Mouse (Mus musculus) intestine, embryonic 16.5 days (tissue): ENCODE results near the gene Nhlh1. TPM values are rescaled to one million over a fixed set of nuclear protein-coding genes. Genes with fewer than 3 reads are reported as not detected.
A peak's percentile ranks its signal among the peaks of the same experiment; 100 is the strongest.

Source experiments
- ATAC-seq: fragments of 200-750 bp; cut with Nextera tagmentation; 2 replicates; pipeline ENCODE4 v1.8.0; 2017; ENCODE audit warnings: moderate TSS enrichment, moderate library complexity
- H3K27ac ChIP-seq: fragments of 300-500 bp; sonication (generic); 2 replicates; pipeline ENCODE4 v1.5.1; 2014; ENCODE audit warnings: mild to moderate bottlenecking, low read length
- H3K27me3 ChIP-seq: fragments of 300-500 bp; sonication (generic); replicated peaks from 2 replicates; pipeline ENCODE4 v1.6.1; 2014; ENCODE audit warnings: low read length, control low read depth, mixed read lengths; ENCODE audit not compliant: control insufficient read depth, insufficient read depth
- H3K36me3 ChIP-seq: fragments of 300-500 bp; sonication (generic); 2 replicates; pipeline ENCODE4 v1.6.1; 2014; ENCODE audit warnings: low read length, control low read depth; ENCODE audit not compliant: control insufficient read depth, insufficient read depth
- H3K4me1 ChIP-seq: fragments of 300-500 bp; sonication (generic); 2 replicates; pipeline ENCODE4 v1.6.1; 2014; ENCODE audit warnings: low read length, control low read depth, mixed read lengths; ENCODE audit not compliant: control insufficient read depth, insufficient read depth
- H3K4me2 ChIP-seq: fragments of 300-500 bp; sonication (generic); 2 replicates; pipeline ENCODE4 v1.6.1; 2014; ENCODE audit warnings: low read depth, low read length, control low read depth
- H3K4me3 ChIP-seq: fragments of 300-500 bp; sonication (generic); 2 replicates; pipeline ENCODE4 v1.5.1; 2014; ENCODE audit warnings: mild to moderate bottlenecking, low read length
- H3K9ac ChIP-seq: fragments of 300-500 bp; sonication (generic); 2 replicates; pipeline ENCODE4 v1.6.1; 2014; ENCODE audit warnings: low read depth, low read length
- H3K9me3 ChIP-seq: fragments of 300-500 bp; sonication (generic); 2 replicates; pipeline ENCODE4 v1.6.1; 2016; ENCODE audit warnings: low read length, control low read depth; ENCODE audit not compliant: control insufficient read depth
- WGBS: fragments of 180-500 bp; shearing (Covaris S2); extraction: QIAGEN DNeasy Blood & Tissue Kit; methylation state at CpG from one replicate; pipeline ENCODE4 v1.1.7; 2014; 5-methylcytosine and 5-hydroxymethylcytosine counted together
- polyA plus RNA-seq: library from polyadenylated mRNA; unstranded; fragments of >200 nt; fragmentation: Nextera tagmentation; extraction: Ambion mirVana; gene quantifications from 2 replicates; pipeline ENCODE4 v1.2.1, GENCODE M21; 2015

Gene Nhlh1
- polyA plus RNA-seq, 1 experiment from 2014 or later, result 0.09 TPM

GRCm38 (mm10) chr1:172058874-172059273 lies 1.5 kb upstream of the Nhlh1 start:
- no peak overlapping the region for H3K27ac ChIP-seq
- H3K4me3 ChIP-seq, result no peak overlapping the region
- 69% methylated on average over 7 of the region's 7 CpGs for WGBS
- H3K9ac ChIP-seq, result no peak overlapping the region
- peaks cover 5% of the 10 kb centered on the region; the same call in 1 of the 2 replicates for H3K27me3 ChIP-seq
- H3K4me2 ChIP-seq, result no peak overlapping the region
- no peak for ATAC-seq
- H3K36me3 ChIP-seq, result no peaks in the 10 kb centered on the region
- no peaks in the 10 kb centered on the region for H3K9me3 ChIP-seq
- peaks cover 21% of the 10 kb centered on the region for H3K4me1 ChIP-seq

- 0 out of 2 replicates have a peak overlapping the region, but pooled peaks have one; percentile 4 for H3K9ac ChIP-seq
- no peak overlapping the region for H3K4me3 ChIP-seq
- H3K9me3 ChIP-seq, result no peaks in the 10 kb centered on the region
- H3K36me3 ChIP-seq, result no peaks in the 10 kb centered on the region
- 72% methylated on average over 6 of the region's 6 CpGs for WGBS
- H3K4me1 ChIP-seq, result peaks cover 22% of the 10 kb centered on the region
- no peak overlapping the region for H3K4me2 ChIP-seq
- peaks cover 6% of the 10 kb centered on the region for H3K27me3 ChIP-seq
- H3K27ac ChIP-seq, result no peak overlapping the region
- ATAC-seq, result no peak
Observed at GRCm38 (mm10) chr1:172058321-172058720, 948 bp upstream of the Nhlh1 start.

- H3K4me2 ChIP-seq, result no peak overlapping the region
- no peak overlapping the region for H3K4me3 ChIP-seq
- WGBS, result 73% methylated on average over 4 of the region's 4 CpGs
- H3K27ac ChIP-seq, result no peak overlapping the region
- ATAC-seq, result no peak
- no peaks in the 10 kb centered on the region for H3K36me3 ChIP-seq
- no peaks in the 10 kb centered on the region for H3K9me3 ChIP-seq
- H3K27me3 ChIP-seq, result peaks cover 10% of the 10 kb centered on the region
- no peak overlapping the region for H3K9ac ChIP-seq
- peaks cover 17% of the 10 kb centered on the region for H3K4me1 ChIP-seq
Observed at GRCm38 (mm10) chr1:172056251-172056650, 1.1 kb downstream of the Nhlh1 start.

GRCm38 (mm10) chr1:172053541-172054440 lies 3.6 kb downstream of the Nhlh1 start:
- Histone ChIP-seq H3K36me3 (no peaks in the 10 kb centered on the region), H3K4me2 (peak overlapping the region; percentile 66), H3K27ac (no peak overlapping the region), H3K9ac (peak overlapping the region; percentile 47), H3K4me1 (peaks cover 16% of the 10 kb centered on the region), H3K27me3 (peaks cover 10% of the 10 kb centered on the region), H3K4me3 (peak overlapping the region; percentile 36), H3K9me3 (no peaks in the 10 kb centered on the region)
- peak; percentile 24; the same call in 1 of the 2 replicates for ATAC-seq
- 8% methylated on average over 42 of the region's 42 CpGs for WGBS

GRCm38 (mm10) chr1:172052766-172053279 lies 4.5 kb downstream of the Nhlh1 start:
- H3K9ac ChIP-seq, result no peak overlapping the region
- H3K27ac ChIP-seq, result no peak overlapping the region
- no peak overlapping the region for H3K4me3 ChIP-seq
- H3K36me3 ChIP-seq, result no peaks in the 10 kb centered on the region
- H3K4me2 ChIP-seq, result no peak overlapping the region
- no peaks in the 10 kb centered on the region for H3K9me3 ChIP-seq
- 15% methylated on average over 10 of the region's 10 CpGs for WGBS
- H3K27me3 ChIP-seq, result peaks cover 10% of the 10 kb centered on the region
- no peak for ATAC-seq
- peaks cover 16% of the 10 kb centered on the region for H3K4me1 ChIP-seq

- Histone ChIP-seq H3K36me3 (no peaks in the 10 kb centered on the region), H3K4me3 (no peak overlapping the region), H3K9me3 (no peaks in the 10 kb centered on the region), H3K9ac (no peak overlapping the region), H3K27ac (no peak overlapping the region), H3K4me2 (no peak overlapping the region), H3K27me3 (peaks cover 8% of the 10 kb centered on the region), H3K4me1 (peaks cover 20% of the 10 kb centered on the region)
- no peak for ATAC-seq
- WGBS, result 35% methylated on average over 13 of the region's 13 CpGs
Observed at GRCm38 (mm10) chr1:172049131-172049782, 8.1 kb downstream of the Nhlh1 start.

GRCm38 (mm10) chr1:172048241-172048734 lies 9.1 kb downstream of the Nhlh1 start:
- no peak overlapping the region for H3K4me3 ChIP-seq
- no peak overlapping the region for H3K4me2 ChIP-seq
- no peaks in the 10 kb centered on the region for H3K36me3 ChIP-seq
- peak; percentile 41; the same call in 1 of the 2 replicates for ATAC-seq
- no peaks in the 10 kb centered on the region for H3K9me3 ChIP-seq
- H3K27me3 ChIP-seq, result peaks cover 4% of the 10 kb centered on the region; the same call in 1 of the 2 replicates
- no peak overlapping the region for H3K27ac ChIP-seq
- WGBS, result 33% methylated on average over 6 of the region's 6 CpGs
- peaks cover 10% of the 10 kb centered on the region for H3K4me1 ChIP-seq
- no peak overlapping the region for H3K9ac ChIP-seq

GRCm38 (mm10) chr1:172046938-172047337 lies 10.4 kb downstream of the Nhlh1 start:
- no peaks in the 10 kb centered on the region for H3K9me3 ChIP-seq
- H3K36me3 ChIP-seq, result no peaks in the 10 kb centered on the region
- WGBS, result 12% methylated on average over 5 of the region's 5 CpGs
- no peak overlapping the region for H3K4me3 ChIP-seq
- H3K4me2 ChIP-seq, result no peak overlapping the region
- peak; percentile 56 for ATAC-seq
- H3K27me3 ChIP-seq, result no peaks in the 10 kb centered on the region
- H3K4me1 ChIP-seq, result 0 out of 2 replicates have a peak, but pooled peaks cover 5% of the 10 kb centered on the region
- H3K9ac ChIP-seq, result peak overlapping the region; percentile 37; the same call in 1 of the 2 replicates
- no peak overlapping the region for H3K27ac ChIP-seq

- Histone ChIP-seq H3K27me3 (no peaks in the 10 kb centered on the region), H3K27ac (no peak overlapping the region), H3K9me3 (no peaks in the 10 kb centered on the region), H3K9ac (no peak overlapping the region), H3K4me3 (no peak overlapping the region), H3K4me2 (no peak overlapping the region), H3K36me3 (no peaks in the 10 kb centered on the region), H3K4me1 (0 out of 2 replicates have a peak, but pooled peaks cover 5% of the 10 kb centered on the region)
- no peak for ATAC-seq
- 65% methylated on average over 8 of the region's 8 CpGs for WGBS
Observed at GRCm38 (mm10) chr1:172046410-172046809, 11.0 kb downstream of the Nhlh1 start.
